22 mouse cellular contexts compared by ENCODE assay signal in the genomic region with DNA sequence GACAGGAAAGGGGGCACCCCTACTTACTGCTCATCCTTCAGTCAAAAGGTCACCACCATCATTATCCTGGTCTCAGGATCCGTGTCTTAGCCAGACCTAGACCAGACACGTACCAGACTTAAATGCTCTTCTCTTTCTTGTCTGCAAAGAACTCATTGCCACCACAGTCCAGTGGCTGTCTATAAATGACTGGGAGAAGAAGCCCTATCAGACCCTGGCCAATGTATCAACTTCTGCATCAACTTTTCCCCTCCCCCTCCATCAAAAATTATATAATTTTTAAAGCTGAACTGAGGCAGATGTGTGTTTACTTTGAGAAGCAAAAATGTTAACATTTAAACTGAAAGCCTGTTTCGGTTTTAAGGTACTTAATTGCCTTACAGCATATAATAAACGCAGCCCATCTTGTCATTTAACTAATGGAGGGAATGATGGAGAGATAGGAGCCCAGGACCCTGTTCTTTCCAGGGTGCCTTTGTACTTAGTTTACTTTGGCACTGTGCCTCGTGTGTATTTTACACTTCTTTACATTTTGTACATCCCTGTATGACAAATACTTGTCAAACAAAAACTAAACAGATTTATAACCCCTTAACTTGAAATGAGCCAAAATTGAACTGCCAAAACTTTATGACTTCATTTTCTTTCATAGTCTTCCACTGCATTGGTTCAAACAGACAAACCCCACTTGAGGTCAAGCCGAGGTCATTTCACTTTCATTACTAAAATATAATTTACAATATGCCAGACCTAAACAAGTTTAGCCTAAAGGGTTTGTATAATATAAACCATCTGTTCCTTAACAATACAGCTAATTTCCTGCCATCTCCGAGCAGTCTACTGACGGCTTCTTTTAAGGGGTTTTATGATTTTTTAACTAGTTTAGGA. TPM values are rescaled to one million over a fixed set of nuclear protein-coding genes. Genes with fewer than 3 reads are reported as not detected.
A peak's percentile ranks its signal among the peaks of the same experiment; 100 is the strongest.
DNase-seq lines count a peak whose midpoint lies in the region; ATAC-seq and TF ChIP-seq lines count a peak whose summit lies in the region.
"Had no signal": no experiment of that assay in that cellular context is flagged by ENCODE, and none has a peak within 500 bp of the region (broad histone marks: within the 10 kb centered on the region; RNA-seq: fewer than 3 reads in every experiment).

No protein-coding gene starts in this region.

- DNase-seq in heart, adult 11 months, result peak; percentile 73
- no peak for DNase-seq in heart, postnatal 10 days
- no peak for DNase-seq in lung, postnatal 14 days
- peak; percentile 78 for DNase-seq in embryonic facial prominence, embryonic 14.5 days (ENCODE audit: low spot score)
- peak; percentile 76 for DNase-seq in limb, embryonic 14.5 days (ENCODE audit: low spot score)
- DNase-seq in spleen, postnatal 36 days (ENCODE audit: low spot score in 2 of 2), result no peak
- no peak for DNase-seq in gastrocnemius, adult 2 months
- DNase-seq: adrenal gland, postnatal 25 days; B cell, adult 2 months; cerebellum, adult 2 months; kidney, postnatal 14 days had no signal

- H3K36me3 ChIP-seq in lung, embryonic 15.5 days, result no peaks in the 10 kb centered on the region; the same call in 1 of the 2 replicates
- peaks cover 1% of the 10 kb centered on the region; the same call in 1 of the 2 replicates for H3K36me3 ChIP-seq in embryonic facial prominence, embryonic 14.5 days (ENCODE audit: control insufficient read depth, insufficient read depth, low read length)
- H3K36me3 ChIP-seq in limb, embryonic 14.5 days (ENCODE audit: control insufficient read depth, insufficient read depth, low read length), result no peaks in the 10 kb centered on the region

- WGBS in lung, embryonic 15.5 days, result 26% methylated on average over 8 of the region's 8 CpGs
- 41% methylated on average over 8 of the region's 8 CpGs for WGBS in embryonic facial prominence, embryonic 14.5 days
- WGBS in limb, embryonic 14.5 days, result 19% methylated on average over 8 of the region's 8 CpGs

- H3K9me3 ChIP-seq in lung, embryonic 15.5 days, result no peaks in the 10 kb centered on the region
- no peaks in the 10 kb centered on the region for H3K9me3 ChIP-seq in embryonic facial prominence, embryonic 14.5 days (ENCODE audit: control insufficient read depth, low read length)
- H3K9me3 ChIP-seq in limb, embryonic 14.5 days (ENCODE audit: control insufficient read depth, low read length), result no peaks in the 10 kb centered on the region
- H3K9me3 ChIP-seq: forebrain, embryonic 13.5 days had no signal

- 0 out of 2 replicates have a peak overlapping the region, but pooled peaks have one; percentile 41 for H3K27ac ChIP-seq in lung, embryonic 15.5 days
- no peak overlapping the region for H3K27ac ChIP-seq in embryonic facial prominence, embryonic 14.5 days (replicated peaks; ENCODE audit: low read depth, low read length)
- H3K27ac ChIP-seq in limb, embryonic 14.5 days (replicated peaks; ENCODE audit: low read depth, low read length), result no peak overlapping the region
- H3K27ac ChIP-seq in gastrocnemius, adult 2 months, result no peak overlapping the region
- H3K27ac ChIP-seq: forebrain, embryonic 13.5 days; hindbrain, embryonic 14.5 days had no signal

- no peak overlapping the region for H3K9ac ChIP-seq in lung, embryonic 15.5 days
- H3K9ac ChIP-seq in embryonic facial prominence, embryonic 14.5 days (ENCODE audit: low read depth, low read length), result no peak overlapping the region
- H3K9ac ChIP-seq in limb, embryonic 14.5 days (ENCODE audit: low read depth, low read length, severe bottlenecking), result no peak overlapping the region
- H3K9ac ChIP-seq: forebrain, embryonic 13.5 days; hindbrain, embryonic 14.5 days had no signal

- no peak overlapping the region for H3K4me3 ChIP-seq in lung, embryonic 15.5 days
- no peak overlapping the region for H3K4me3 ChIP-seq in embryonic facial prominence, embryonic 14.5 days (ENCODE audit: low read depth, low read length)
- no peak overlapping the region for H3K4me3 ChIP-seq in limb, embryonic 14.5 days (replicated peaks; ENCODE audit: low read length)
- H3K4me3 ChIP-seq in gastrocnemius, adult 2 months, result no peak overlapping the region
- H3K4me3 ChIP-seq: forebrain, embryonic 13.5 days; myocyte had no signal

- peak; percentile 87 for ATAC-seq in lung, embryonic 15.5 days (ENCODE audit: borderline replicate concordance, extremely low read depth, low FRiP score, low TSS enrichment)
- peak; percentile 37; the same call in 1 of the 2 replicates for ATAC-seq in embryonic facial prominence, embryonic 14.5 days (ENCODE audit: low read depth)
- ATAC-seq in limb, embryonic 14.5 days (ENCODE audit: low FRiP score, low read depth), result peak; percentile 71
- ATAC-seq: forebrain, embryonic 13.5 days had no signal

- no peak for TF ChIP-seq CTCF in gastrocnemius, adult 2 months (IDR thresholded peaks at IDR 0.05)

- peak overlapping the region; percentile 21; the same call in 1 of the 2 replicates for H3K4me2 ChIP-seq in lung, embryonic 15.5 days
- no peak overlapping the region for H3K4me2 ChIP-seq in embryonic facial prominence, embryonic 14.5 days (ENCODE audit: low read depth, low read length)
- no peak overlapping the region for H3K4me2 ChIP-seq in limb, embryonic 14.5 days (replicated peaks; ENCODE audit: low read depth, low read length, severe bottlenecking)
- H3K4me2 ChIP-seq: forebrain, embryonic 13.5 days; heart, embryonic 11.5 days; hindbrain, embryonic 14.5 days; liver, embryonic 11.5 days; midbrain, embryonic 11.5 days had no signal

- H3K4me1 ChIP-seq in lung, embryonic 15.5 days, result peaks cover 30% of the 10 kb centered on the region
- peaks cover 12% of the 10 kb centered on the region; the same call in 1 of the 2 replicates for H3K4me1 ChIP-seq in embryonic facial prominence, embryonic 14.5 days (ENCODE audit: control insufficient read depth, insufficient read depth, low read length)
- H3K4me1 ChIP-seq in limb, embryonic 14.5 days (ENCODE audit: control insufficient read depth, insufficient read depth, low read length), result peaks cover 10% of the 10 kb centered on the region
- H3K4me1 ChIP-seq: forebrain, embryonic 13.5 days had no signal

- intact Hi-C loops in heart, postnatal 10 days (cut with DNase I), result no loop called here
- intact Hi-C loops in gastrocnemius, adult 2 months (cut with DNase I), result no loop called here

- H3K27me3 ChIP-seq in lung, embryonic 15.5 days, result no peaks in the 10 kb centered on the region; the same call in 1 of the 2 replicates
- H3K27me3 ChIP-seq in embryonic facial prominence, embryonic 14.5 days (replicated peaks; ENCODE audit: control insufficient read depth, insufficient read depth, low read length), result no peaks in the 10 kb centered on the region
- no peaks in the 10 kb centered on the region for H3K27me3 ChIP-seq in limb, embryonic 14.5 days (ENCODE audit: control insufficient read depth, insufficient read depth, low read length)
- H3K27me3 ChIP-seq: forebrain, embryonic 13.5 days had no signal

- TF ChIP-seq POLR2A in limb, embryonic 14.5 days (IDR thresholded peaks at IDR 0.05; ENCODE audit: borderline replicate concordance, extremely low read depth, insufficient read depth, insufficient read length), result no peak

RNA-seq across cellular contexts. Expression of gene Ube2u, which starts 43.1 kb away (rescaled TPM):
- not detected for total RNA-seq in heart, postnatal 10 days (2021)
- 0.25 and 0.30 TPM in 2 replicates for polyA plus RNA-seq in lung, embryonic 15.5 days (2015; fragmentation: Nextera tagmentation; extraction: Ambion mirVana)
- polyA plus RNA-seq in embryonic facial prominence, embryonic 14.5 days (2014; fragmentation: Nextera tagmentation; extraction: Ambion mirVana), result 0.36 and 0.39 TPM in 2 replicates
- polyA plus RNA-seq in limb, embryonic 14.5 days (2012; rRNA removed), result 0.04 and 0.10 TPM in 2 replicates
- not detected in 2 replicates for polyA plus RNA-seq in limb, embryonic 14.5 days (2014; fragmentation: Nextera tagmentation; extraction: Ambion mirVana)
- not detected for total RNA-seq in gastrocnemius, adult 2 months (2021)
- total RNA-seq: adrenal gland, postnatal 25 days; gastrocnemius, postnatal 4 days; heart, postnatal 25 days; left cerebral cortex, postnatal 10 days had no signal
- polyA plus RNA-seq: cerebellum, adult 2 months; myocyte; thymus, postnatal 0 days had no signal

Comparison
In these comparisons a context has a peak if more than half of its experiments do, and no peak if none do; other contexts are left out.
1. DNase-seq: peak in heart, adult 11 months (single experiment), embryonic facial prominence, embryonic 14.5 days (single experiment) and limb, embryonic 14.5 days (single experiment); none in heart, postnatal 10 days (0 of 2), lung, postnatal 14 days (single experiment), spleen, postnatal 36 days (0 of 2) and gastrocnemius, adult 2 months (single experiment).
2. ATAC-seq: peak in every context shown above with its lines; median percentile 87 in lung, embryonic 15.5 days; 71 in limb, embryonic 14.5 days; 37 in embryonic facial prominence, embryonic 14.5 days.